Mouse (Mus musculus) heart, postnatal 36 days (tissue): ENCODE results near the gene Gm20518. TPM values are rescaled to one million over a fixed set of nuclear protein-coding genes. Genes with fewer than 3 reads are reported as not detected.

Source experiments
- DNase-seq, 2 experiments: peaks; one replicate each; pipeline ENCODE4 v3.0.0; 2021 to 2022
- intact Hi-C: fragments of 180-260 bp; cut with DNase I; formaldehyde crosslinking; loops from one replicate; pipeline ENCODE4 v1.15.1; 2025
- total RNA-seq, 2 experiments: library from RNA; stranded (reverse); gene quantifications; 2 replicates each; pipeline ENCODE4 v1.2.3; 2021

The Gm20518 gene
- total RNA-seq, 2 experiments from 2014 or later, result 0.16 to 0.17 TPM

- no peak for DNase-seq
- intact Hi-C loops, result no loop called here
Measured at GRCm38 (mm10) chr16:17851331-17851730, 40.1 kb downstream of the Gm20518 start.

GRCm38 (mm10) chr16:17849486-17849885 is 42.0 kb downstream of the Gm20518 start:
- no peak for DNase-seq
- intact Hi-C loops, result no loop called here

- DNase-seq, result no peak
- intact Hi-C loops, result no loop called here
Measured at GRCm38 (mm10) chr16:17848928-17849327, 42.5 kb downstream of the Gm20518 start.

GRCm38 (mm10) chr16:17848431-17848830 is 43.0 kb downstream of the Gm20518 start:
- DNase-seq, result no peak
- intact Hi-C loops, result no loop called here

GRCm38 (mm10) chr16:17843701-17844365 is 47.6 kb downstream of the Gm20518 start:
- no peak for DNase-seq
- intact Hi-C loops, result no loop called here

- intact Hi-C loops, result no loop called here
- no peak for DNase-seq
Measured at GRCm38 (mm10) chr16:17842437-17842836, 49.0 kb downstream of the Gm20518 start.

GRCm38 (mm10) chr16:17839976-17840375 is 51.5 kb downstream of the Gm20518 start:
- intact Hi-C loops, result no loop called here
- DNase-seq, result no peak

- no peak for DNase-seq
- intact Hi-C loops, result no loop called here
Measured at GRCm38 (mm10) chr16:17838051-17838450, 53.4 kb downstream of the Gm20518 start, which contains the start of gene Car15. TSS of gene Car15 (minus strand) at chr16:17838364.

- DNase-seq, result no peak
- intact Hi-C loops, result no loop called here
Measured at GRCm38 (mm10) chr16:17835481-17835880, 56.0 kb downstream of the Gm20518 start.

- no peak for DNase-seq
- intact Hi-C loops, result no loop called here
Measured at GRCm38 (mm10) chr16:17834543-17834942, 56.9 kb downstream of the Gm20518 start.

- intact Hi-C loops, result no loop called here
- DNase-seq, result no peak
Measured at GRCm38 (mm10) chr16:17833681-17834399, 57.6 kb downstream of the Gm20518 start.

GRCm38 (mm10) chr16:17833321-17833680 is 58.2 kb downstream of the Gm20518 start:
- intact Hi-C loops, result no loop called here
- DNase-seq, result no peak

GRCm38 (mm10) chr16:17832821-17833220 is 58.6 kb downstream of the Gm20518 start, which contains the start of gene B830017H08Rik:
TSS of gene B830017H08Rik (plus strand) at chr16:17833121.
- DNase-seq, result no peak
- intact Hi-C loops, result no loop called here

- intact Hi-C loops, result no loop called here
- DNase-seq, result no peak
Measured at GRCm38 (mm10) chr16:17831781-17832180, 59.7 kb downstream of the Gm20518 start.

- intact Hi-C loops, result no loop called here
- DNase-seq, result no peak
Measured at GRCm38 (mm10) chr16:17830385-17831178, 60.9 kb downstream of the Gm20518 start.

- intact Hi-C loops, result no loop called here
- DNase-seq, result no peak
Measured at GRCm38 (mm10) chr16:17828867-17829266, 62.6 kb downstream of the Gm20518 start.

- intact Hi-C loops, result no loop called here
- no peak for DNase-seq
Measured at GRCm38 (mm10) chr16:17828229-17828628, 63.2 kb downstream of the Gm20518 start.

- DNase-seq, result no peak
Measured at GRCm38 (mm10) chr16:17826500-17826899, 65.0 kb downstream of the Gm20518 start.

GRCm38 (mm10) chr16:17816528-17816927 is 74.9 kb downstream of the Gm20518 start:
- no peak for DNase-seq

More at GRCm38 (mm10) chr16:17826500-17826899, 65.0 kb downstream of the Gm20518 start:
- intact Hi-C loops, result no loop called here

GRCm38 (mm10) chr16:17815411-17816402 is 75.8 kb downstream of the Gm20518 start:
- intact Hi-C loops, result no loop called here
- DNase-seq, result peak; percentile 73

More at GRCm38 (mm10) chr16:17816528-17816927, 74.9 kb downstream of the Gm20518 start:
- intact Hi-C loops, result no loop called here
